Mouse (Mus musculus) layer of hippocampus, adult 18-20 months (tissue): ENCODE results near the gene Ppil1. TPM values are rescaled to one million over a fixed set of nuclear protein-coding genes. Genes with fewer than 3 reads are reported as not detected.
A peak's percentile ranks its signal among the peaks of the same experiment; 100 is the strongest.
"Not testable (repeated sequence)": the region's sequence is repeated elsewhere in the genome, so short reads cannot be mapped to it uniquely, and the experiment has no call there.

Experiments
- DNase-seq, 2 experiments: peaks; one replicate each; pipeline ENCODE4 v3.0.0; 2022; ENCODE audit warnings: low spot score in 2 of 2
- total RNA-seq, 2 experiments: library from RNA; stranded (reverse); gene quantifications; 2 replicates each; pipeline ENCODE4 v1.2.3; 2021

Ppil1 gene
- total RNA-seq, 2 experiments from 2014 or later, result 16.2 to 18.4 TPM

- DNase-seq, result peak in 1 of 2 experiments; percentile 35
Observed at GRCm38 (mm10) chr17:29282216-29282952, 18.4 kb upstream of the Ppil1 start.

- no peak for DNase-seq
Observed at GRCm38 (mm10) chr17:29281541-29281940, 17.6 kb upstream of the Ppil1 start.

- no peak for DNase-seq
Observed at GRCm38 (mm10) chr17:29280422-29280821, 16.4 kb upstream of the Ppil1 start.

- DNase-seq, result no peak
Observed at GRCm38 (mm10) chr17:29273889-29274288, 9.9 kb upstream of the Ppil1 start.

GRCm38 (mm10) chr17:29273156-29273555 lies 9.2 kb upstream of the Ppil1 start:
- no peak for DNase-seq

- no peak for DNase-seq
Observed at GRCm38 (mm10) chr17:29270148-29270698, 6.2 kb upstream of the Ppil1 start.

GRCm38 (mm10) chr17:29269349-29269706 lies 5.3 kb upstream of the Ppil1 start:
- no peak for DNase-seq

- peak; percentile 93 to 96 for DNase-seq
Observed at GRCm38 (mm10) chr17:29268682-29269348, 4.8 kb upstream of the Ppil1 start, which contains the start of gene BC004004. BC004004 (plus strand) TSS chr17:29268788.

GRCm38 (mm10) chr17:29267931-29268681 lies 4.1 kb upstream of the Ppil1 start:
- no peak for DNase-seq

- DNase-seq, result not testable (repeated sequence)
Observed at GRCm38 (mm10) chr17:29267040-29267439, 3.1 kb upstream of the Ppil1 start.

- DNase-seq, result no peak
Observed at GRCm38 (mm10) chr17:29264760-29265159, 774 bp upstream of the Ppil1 start.

- DNase-seq, result no peak
Observed at GRCm38 (mm10) chr17:29263417-29263816, 569 bp downstream of the Ppil1 start.

GRCm38 (mm10) chr17:29262259-29262649 lies 1.7 kb downstream of the Ppil1 start:
- DNase-seq, result no peak

GRCm38 (mm10) chr17:29261603-29262258 lies 2.3 kb downstream of the Ppil1 start:
- DNase-seq, result no peak

GRCm38 (mm10) chr17:29260501-29260900 lies 3.5 kb downstream of the Ppil1 start:
- DNase-seq, result no peak

GRCm38 (mm10) chr17:29259489-29259888 lies 4.5 kb downstream of the Ppil1 start:
- peak; percentile 58 to 82 for DNase-seq

GRCm38 (mm10) chr17:29258921-29259320 lies 5.1 kb downstream of the Ppil1 start:
- no peak for DNase-seq

GRCm38 (mm10) chr17:29258025-29258558 lies 5.9 kb downstream of the Ppil1 start:
- DNase-seq, result no peak

GRCm38 (mm10) chr17:29257001-29257511 lies 6.9 kb downstream of the Ppil1 start:
- DNase-seq, result no peak

- no peak for DNase-seq
Observed at GRCm38 (mm10) chr17:29256507-29256906, 7.5 kb downstream of the Ppil1 start.

- DNase-seq, result not testable (repeated sequence)
Observed at GRCm38 (mm10) chr17:29254784-29255183, 9.2 kb downstream of the Ppil1 start.
